Mouse (Mus musculus): ENCODE measurements around the gene Cldn19.
A peak's percentile ranks its signal among the peaks of the same experiment; 100 is the strongest.
"Not testable (repeated sequence)": the region's sequence is repeated elsewhere in the genome, so short reads cannot be mapped to it uniquely, and the experiment has no call there.

Gene Cldn19

GRCm38 (mm10) chr4:119252025-119252808, 3.0 kb upstream of the Cldn19 start:
- DNase-seq (ENCODE audit: low spot score), result no peak

GRCm38 (mm10) chr4:119254012-119254618, 1.1 kb upstream of the Cldn19 start:
- DNase-seq (ENCODE audit: low spot score), result no peak

- DNase-seq (ENCODE audit: low spot score), result no peak
Observed at GRCm38 (mm10) chr4:119257083-119257482, 1.9 kb downstream of the Cldn19 start.

- DNase-seq (ENCODE audit: low spot score), result no peak
Observed at GRCm38 (mm10) chr4:119259344-119260254, 4.4 kb downstream of the Cldn19 start.

GRCm38 (mm10) chr4:119261087-119261713, 6.0 kb downstream of the Cldn19 start:
- DNase-seq (ENCODE audit: low spot score), result no peak

GRCm38 (mm10) chr4:119262483-119262882, 7.3 kb downstream of the Cldn19 start:
- DNase-seq (ENCODE audit: low spot score), result no peak

GRCm38 (mm10) chr4:119263459-119263858, 8.2 kb downstream of the Cldn19 start:
- DNase-seq (ENCODE audit: low spot score), result no peak

- no peak for DNase-seq (ENCODE audit: low spot score)
Observed at GRCm38 (mm10) chr4:119266606-119267005, 11.4 kb downstream of the Cldn19 start.

- no peak for DNase-seq (ENCODE audit: low spot score)
Observed at GRCm38 (mm10) chr4:119274627-119275026, 19.4 kb downstream of the Cldn19 start.

- DNase-seq (ENCODE audit: low spot score), result no peak
Observed at GRCm38 (mm10) chr4:119275226-119275625, 20.0 kb downstream of the Cldn19 start.

GRCm38 (mm10) chr4:119275726-119276125, 20.5 kb downstream of the Cldn19 start:
- DNase-seq (ENCODE audit: low spot score), result no peak

- not testable (repeated sequence) for DNase-seq (ENCODE audit: low spot score)
Observed at GRCm38 (mm10) chr4:119278784-119279183, 23.6 kb downstream of the Cldn19 start.

GRCm38 (mm10) chr4:119284861-119285260, 29.6 kb downstream of the Cldn19 start:
- DNase-seq (ENCODE audit: low spot score), result no peak

GRCm38 (mm10) chr4:119285336-119285735, 30.1 kb downstream of the Cldn19 start:
- DNase-seq (ENCODE audit: low spot score), result no peak

GRCm38 (mm10) chr4:119291921-119292320, 36.7 kb downstream of the Cldn19 start:
- DNase-seq (ENCODE audit: low spot score), result no peak

GRCm38 (mm10) chr4:119292771-119293573, 37.8 kb downstream of the Cldn19 start:
- DNase-seq (ENCODE audit: low spot score), result peak; percentile 8

- peak; percentile 6 for DNase-seq (ENCODE audit: low spot score)
Observed at GRCm38 (mm10) chr4:119293574-119294258, 38.5 kb downstream of the Cldn19 start.

GRCm38 (mm10) chr4:119294415-119295133, 39.4 kb downstream of the Cldn19 start, which contains the start of gene Ybx1:
Gene Ybx1, minus strand, starts transcription at chr4:119294604.
- peak; percentile 100 for DNase-seq (ENCODE audit: low spot score)

GRCm38 (mm10) chr4:119295134-119295453, 39.9 kb downstream of the Cldn19 start:
- DNase-seq (ENCODE audit: low spot score), result no peak

- DNase-seq (ENCODE audit: low spot score), result no peak
Observed at GRCm38 (mm10) chr4:119297361-119297760, 42.1 kb downstream of the Cldn19 start.

Data from ovary, postnatal 10 days (tissue).